Mouse (Mus musculus) duodenum, adult 2 months (tissue): ENCODE results near the gene Gm20379. TPM values are rescaled to one million over a fixed set of nuclear protein-coding genes. Genes with fewer than 3 reads are reported as not detected.

Source experiments
- polyA plus RNA-seq: library from polyadenylated mRNA; depleted of rRNA; stranded (reverse); fragments of >200 nt; gene quantifications from 2 replicates; pipeline ENCODE4 v1.2.3, GENCODE M21; 2012; ENCODE audit warnings: low replicate concordance; rRNA removed

Gene Gm20379
- not detected in 2 replicates for polyA plus RNA-seq

DNA sequence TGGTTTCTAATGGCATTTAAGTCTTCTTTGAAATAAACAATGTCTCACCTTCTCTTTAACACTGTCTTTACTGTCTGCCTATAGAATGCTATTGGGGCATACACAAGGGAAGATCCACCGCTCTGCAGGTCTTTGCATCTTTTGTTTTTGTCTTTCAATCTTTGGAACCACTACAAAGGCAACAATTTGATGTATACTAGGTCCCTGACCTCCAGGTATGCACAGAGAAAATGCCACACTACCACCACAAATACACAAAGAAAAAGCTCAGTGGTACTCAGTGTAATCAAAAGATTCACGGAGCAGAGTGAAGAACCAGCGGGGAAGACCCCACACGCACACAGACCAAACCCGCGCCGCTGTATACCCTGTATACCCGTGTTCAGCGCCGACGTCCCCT is at the start of gene Gm20379:
Gm20379 (plus strand) TSS at position 301 of the 400 bp plus-strand sequence.

DNA sequence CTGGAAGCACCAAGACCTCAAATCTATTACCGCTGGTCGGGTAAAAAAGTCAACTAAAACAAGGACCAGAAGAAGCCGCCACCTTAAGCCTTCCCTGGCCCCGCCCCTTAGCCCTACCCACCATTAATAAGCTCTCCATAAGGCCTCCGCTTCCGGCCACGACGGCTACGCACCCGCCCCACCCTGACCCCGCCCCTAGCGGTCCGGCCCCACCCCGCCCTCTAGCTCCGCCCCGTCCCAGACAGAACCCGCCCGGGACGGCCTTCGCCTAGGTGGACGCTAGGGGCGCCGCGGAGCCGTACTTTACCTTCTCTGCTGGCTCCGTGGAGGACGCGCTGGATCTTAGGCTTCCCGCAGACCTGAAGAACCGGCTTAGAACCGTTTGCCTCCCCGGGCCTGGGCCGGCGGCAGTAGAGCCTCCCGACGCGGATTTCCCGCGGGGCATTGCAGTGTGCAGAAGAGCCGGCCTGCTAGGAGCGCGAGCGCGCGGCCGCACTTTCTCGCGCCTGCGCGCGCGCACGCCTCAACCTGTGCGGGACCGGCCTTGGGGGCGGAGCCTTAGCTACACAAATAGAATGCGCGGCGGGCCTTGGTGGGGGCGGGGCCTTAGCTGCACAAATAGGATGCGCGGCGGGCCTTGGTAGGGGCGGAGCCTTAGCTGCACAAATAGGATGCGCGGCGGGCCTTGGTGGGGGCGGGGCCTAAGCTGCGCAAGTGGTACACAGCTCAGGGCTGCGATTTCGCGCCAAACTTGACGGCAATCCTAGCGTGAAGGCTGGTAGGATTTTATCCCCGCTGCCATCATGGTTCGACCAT is 48.9 kb downstream of the Gm20379 start, which contains the start of the genes Dhfr and Msh3:
Dhfr (plus strand) TSS at position 271 of the 816 bp plus-strand sequence.
Msh3 (minus strand) TSS at position 548 of the 816 bp plus-strand sequence.

Other genes starting within 250 kb of the Gm20379 start
- gene Rasgrf2, start 174.3 kb upstream of the Gm20379 start, polyA plus RNA-seq = 4.6 and 9.8 TPM in 2 replicates
- 1.4 and 2.1 TPM in 2 replicates for gene Dhfr, start 48.7 kb downstream of the Gm20379 start, polyA plus RNA-seq
- gene Msh3, start 49.0 kb downstream of the Gm20379 start, polyA plus RNA-seq = 2.0 and 4.0 TPM in 2 replicates
- gene Ankrd34b, start 119.9 kb downstream of the Gm20379 start, polyA plus RNA-seq = not detected in 2 replicates
- 0.79 and 1.0 TPM in 2 replicates for gene Fam151b, start 178.0 kb downstream of the Gm20379 start, polyA plus RNA-seq
- gene Zfyve16, start 224.9 kb downstream of the Gm20379 start, polyA plus RNA-seq = 0.32 and 0.36 TPM in 2 replicates